Mouse (Mus musculus) liver, adult 2 months (tissue): Measurements from ENCODE around the gene Tmeff1. TPM values are rescaled to one million over a fixed set of nuclear protein-coding genes. Genes with fewer than 3 reads are reported as not detected.

Source experiments
- DNase-seq: peaks from one replicate; pipeline ENCODE4 v3.0.0-alpha.2; 2011; ENCODE audit warnings: low read depth, low spot score; ENCODE audit errors: extremely low read depth
- H3K27ac ChIP-seq: fragments of 200-500 bp; replicated peaks from 2 replicates; pipeline ENCODE4 v1.5.1; 2012; ENCODE audit warnings: low read depth, mild to moderate bottlenecking, control low read depth, inconsistent platforms, low read length; ENCODE audit not compliant: insufficient read depth
- H3K27me3 ChIP-seq: fragments of 200-500 bp; 2 replicates; pipeline ENCODE4 v1.6.1; 2012; ENCODE audit warnings: mild to moderate bottlenecking, moderate library complexity, low read length, inconsistent platforms; ENCODE audit not compliant: control insufficient read depth, insufficient read depth
- H3K36me3 ChIP-seq: fragments of 200-500 bp; 2 replicates; pipeline ENCODE4 v1.6.1; 2012; ENCODE audit warnings: low read length, inconsistent platforms; ENCODE audit not compliant: control insufficient read depth, insufficient read depth
- H3K4me1 ChIP-seq: fragments of 200-500 bp; 2 replicates; pipeline ENCODE4 v1.6.1; 2011; ENCODE audit warnings: low read length; ENCODE audit not compliant: control insufficient read depth, insufficient read depth
- H3K4me3 ChIP-seq: fragments of 200-500 bp; 2 replicates; pipeline ENCODE4 v1.5.1; 2011; ENCODE audit warnings: low read depth, mild to moderate bottlenecking, control low read depth, low read length, moderate library complexity; ENCODE audit not compliant: insufficient read depth
- H3K79me2 ChIP-seq: fragments of 200-500 bp; 2 replicates; pipeline ENCODE4 v1.6.1; 2012; ENCODE audit warnings: inconsistent platforms, mild to moderate bottlenecking, low read length, moderate library complexity; ENCODE audit not compliant: control insufficient read depth, insufficient read depth
- H3K9ac ChIP-seq: fragments of 200-500 bp; 2 replicates; pipeline ENCODE4 v1.6.1; 2012; ENCODE audit warnings: low read depth, mild to moderate bottlenecking, control low read depth, inconsistent platforms, low read length
- CTCF ChIP-seq: fragments of 200-500 bp; IDR thresholded peaks from 2 replicates; pipeline ENCODE4 v1.5.1; 2011; ENCODE audit warnings: low read depth, low read length, control low read depth
- POLR2A ChIP-seq: fragments of 200-500 bp; IDR thresholded peaks from 2 replicates; pipeline ENCODE4 v1.6.1; 2011; ENCODE audit warnings: low read length, control low read depth; ENCODE audit not compliant: insufficient read depth; ENCODE audit errors: extremely low read depth
- WGBS: fragments of 180-500 bp; shearing (Covaris S2); methylation state at CpG from one replicate; pipeline ENCODE4 v1.1.7; 2018; 5-methylcytosine and 5-hydroxymethylcytosine counted together
- polyA plus RNA-seq: library from polyadenylated mRNA; depleted of rRNA; stranded (reverse); fragments of >200 nt; gene quantifications from 2 replicates; pipeline ENCODE4 v1.2.3, GENCODE M21; 2012
- total RNA-seq: library from RNA; depleted of rRNA; stranded (reverse); fragments of >200 nt; gene quantifications from 2 replicates; pipeline ENCODE4 v1.2.3, GENCODE M21; 2014

Gene Tmeff1
- total and polyA plus RNA-seq, 2 experiments = 0.09 TPM; not detected in 1

- no peak for DNase-seq
These were observed 30.8 kb upstream of the Tmeff1 start for GRCm38 (mm10) chr4:48554132-48554531.

DNA sequence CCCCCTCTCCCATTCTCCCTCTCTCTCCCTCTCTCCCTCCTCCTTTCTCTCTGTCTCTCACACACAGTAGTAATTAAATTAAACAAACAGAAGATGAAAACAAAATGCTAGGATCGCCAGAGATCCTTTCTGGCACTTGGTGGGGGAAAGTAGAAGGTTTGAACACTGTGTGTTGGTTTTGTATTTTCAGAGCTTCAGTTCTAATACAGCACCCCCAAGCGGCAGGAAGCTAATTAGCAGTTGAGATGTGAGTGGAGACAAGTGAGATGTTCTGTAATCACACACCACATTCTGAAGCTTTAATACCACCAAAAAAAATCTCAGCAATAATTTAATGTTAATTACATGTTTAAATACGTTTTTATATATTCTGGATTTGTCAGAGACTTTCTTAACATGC is 29.2 kb upstream of the Tmeff1 start:
- Histone ChIP-seq H3K27ac (no peak overlapping the region), H3K79me2 (no peaks in the 10 kb centered on the region), H3K36me3 (no peaks in the 10 kb centered on the region), H3K4me3 (no peak overlapping the region), H3K4me1 (no peaks in the 10 kb centered on the region), H3K27me3 (no peaks in the 10 kb centered on the region), H3K9ac (no peak overlapping the region)
- TF ChIP-seq POLR2A (no peak), CTCF (peak; percentile 30; the same call in 1 of the 2 replicates)
- DNase-seq = peak; percentile 11
- 14% methylated on average over 3 of the region's 3 CpGs for WGBS

More at GRCm38 (mm10) chr4:48554132-48554531, 30.8 kb upstream of the Tmeff1 start:
- no peak overlapping the region for H3K9ac ChIP-seq
- H3K27ac ChIP-seq = no peak overlapping the region
- H3K27me3 ChIP-seq = no peaks in the 10 kb centered on the region
- TF ChIP-seq POLR2A = no peak
- TF ChIP-seq CTCF = no peak
- no peaks in the 10 kb centered on the region for H3K79me2 ChIP-seq
- H3K36me3 ChIP-seq = no peaks in the 10 kb centered on the region
- no peak overlapping the region for H3K4me3 ChIP-seq
- H3K4me1 ChIP-seq = no peaks in the 10 kb centered on the region
- 50% methylated on average over 7 of the region's 7 CpGs for WGBS

DNA sequence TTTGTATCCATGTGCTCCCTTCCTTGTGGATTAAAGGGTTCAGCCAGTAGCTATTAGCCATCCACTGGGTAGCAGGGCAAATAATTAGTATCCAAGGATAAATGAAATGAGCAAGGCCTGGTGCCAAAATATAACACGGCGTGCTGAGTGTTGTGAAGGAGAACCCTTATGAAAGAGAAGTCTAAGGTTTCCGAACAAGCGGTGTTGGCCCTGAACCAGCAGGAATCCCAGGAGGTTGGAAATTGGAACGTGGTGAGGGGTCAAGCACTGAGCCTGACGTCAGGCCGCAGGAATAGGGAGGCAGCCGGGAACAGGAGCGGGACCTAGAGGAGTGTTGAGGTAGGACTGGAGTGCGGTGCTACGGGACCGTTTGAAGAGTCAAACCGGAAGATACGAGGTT is 25.3 kb upstream of the Tmeff1 start:
- no peak overlapping the region for H3K9ac ChIP-seq
- DNase-seq = no peak
- 94% methylated on average over 14 of the region's 14 CpGs for WGBS
- no peaks in the 10 kb centered on the region for H3K36me3 ChIP-seq
- no peaks in the 10 kb centered on the region for H3K79me2 ChIP-seq
- H3K27ac ChIP-seq = no peak overlapping the region
- no peaks in the 10 kb centered on the region for H3K27me3 ChIP-seq
- no peaks in the 10 kb centered on the region for H3K4me1 ChIP-seq
- TF ChIP-seq CTCF (no peak), POLR2A (no peak)
- no peak overlapping the region for H3K4me3 ChIP-seq

GRCm38 (mm10) chr4:48561824-48562223 is 23.1 kb upstream of the Tmeff1 start:
- Histone ChIP-seq H3K4me3 (no peak overlapping the region), H3K79me2 (no peaks in the 10 kb centered on the region), H3K27me3 (no peaks in the 10 kb centered on the region), H3K27ac (no peak overlapping the region), H3K36me3 (no peaks in the 10 kb centered on the region), H3K9ac (no peak overlapping the region), H3K4me1 (no peaks in the 10 kb centered on the region)
- no peak for DNase-seq
- 92% methylated on average over 8 of the region's 8 CpGs for WGBS
- TF ChIP-seq POLR2A (no peak), CTCF (no peak)

DNA sequence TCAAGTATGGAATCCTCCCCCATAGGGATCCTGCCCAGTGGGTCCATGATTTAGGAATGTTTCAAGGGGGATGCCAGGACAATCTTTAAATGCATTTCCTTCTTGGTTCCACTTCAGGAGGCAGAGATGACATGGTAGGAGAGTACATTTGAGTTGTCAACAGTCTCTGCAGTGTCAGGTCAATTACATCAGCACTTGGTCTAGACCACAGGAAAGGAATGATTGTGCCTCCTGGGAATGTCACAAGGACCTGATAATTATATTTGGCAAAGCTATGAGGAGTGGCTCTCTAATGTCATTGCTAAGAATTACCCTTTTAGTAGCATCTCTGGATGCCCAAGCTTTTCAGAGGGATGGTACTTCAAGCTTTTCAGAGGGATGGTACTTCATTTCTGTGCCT is 20.0 kb upstream of the Tmeff1 start:
- no peaks in the 10 kb centered on the region for H3K36me3 ChIP-seq
- no peaks in the 10 kb centered on the region for H3K4me1 ChIP-seq
- no peak overlapping the region for H3K9ac ChIP-seq
- no peak overlapping the region for H3K27ac ChIP-seq
- H3K4me3 ChIP-seq = no peak overlapping the region
- no peak for DNase-seq
- H3K79me2 ChIP-seq = no peaks in the 10 kb centered on the region
- TF ChIP-seq POLR2A (no peak), CTCF (no peak)
- H3K27me3 ChIP-seq = no peaks in the 10 kb centered on the region

DNA sequence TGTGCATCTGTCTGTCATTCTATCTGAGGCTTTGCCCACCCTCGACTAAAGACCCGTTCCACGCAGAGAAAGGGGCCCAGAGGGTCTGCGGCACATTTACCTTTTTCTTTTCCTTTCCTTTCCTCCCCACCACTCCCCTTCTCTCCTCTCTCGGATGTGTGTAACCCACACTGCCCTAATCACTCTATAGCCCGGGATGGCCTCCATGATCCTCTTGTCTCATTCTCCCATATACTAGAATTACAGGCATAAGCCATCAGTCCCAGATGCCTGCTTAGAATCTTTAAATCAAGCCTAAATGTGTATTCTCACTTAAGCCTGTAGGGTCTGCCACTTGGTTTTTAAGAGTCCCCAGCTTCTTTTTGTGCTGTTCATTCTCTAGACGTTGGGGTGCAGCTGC is 8.6 kb upstream of the Tmeff1 start:
- 87% methylated on average over 7 of the region's 7 CpGs for WGBS
- Histone ChIP-seq H3K9ac (no peak overlapping the region), H3K36me3 (no peaks in the 10 kb centered on the region), H3K27ac (no peak overlapping the region), H3K4me1 (no peaks in the 10 kb centered on the region), H3K4me3 (no peak overlapping the region), H3K79me2 (no peaks in the 10 kb centered on the region), H3K27me3 (no peaks in the 10 kb centered on the region)
- DNase-seq = no peak
- no peak for TF ChIP-seq POLR2A
- no peak for TF ChIP-seq CTCF
